Mouse (Mus musculus) adrenal gland, postnatal 14 days (tissue): ENCODE results near the gene Ddx50. TPM values are rescaled to one million over a fixed set of nuclear protein-coding genes. Genes with fewer than 3 reads are reported as not detected.
"Not testable (repeated sequence)": the region's sequence is repeated elsewhere in the genome, so short reads cannot be mapped to it uniquely, and the experiment has no call there.

Experiments
- DNase-seq: peaks from one replicate; pipeline ENCODE4 v3.0.0; 2021; ENCODE audit warnings: mixed read lengths
- microRNA-seq, 2 experiments: library from miRNA; unstranded; fragments of <30 nt; microRNA quantifications; one replicate each; pipeline ENCODE4 v1.2.0; 2021
- total RNA-seq: library from RNA; stranded (reverse); gene quantifications from 2 replicates; pipeline ENCODE4 v1.2.3, GENCODE M21; 2021

Gene Ddx50
- total RNA-seq, 1 experiment from 2014 or later = 107 TPM

- DNase-seq = no peak
Measured at GRCm38 (mm10) chr10:62601053-62601791, 49.8 kb downstream of the Ddx50 start.

- no peak for DNase-seq
Measured at GRCm38 (mm10) chr10:62600056-62600455, 51.0 kb downstream of the Ddx50 start.

- DNase-seq = not testable (repeated sequence)
Measured at GRCm38 (mm10) chr10:62599311-62599710, 51.7 kb downstream of the Ddx50 start.

GRCm38 (mm10) chr10:62592496-62592895, 58.5 kb downstream of the Ddx50 start:
- no peak for DNase-seq

- peak; percentile 92 for DNase-seq
Measured at GRCm38 (mm10) chr10:62590200-62590599, 60.8 kb downstream of the Ddx50 start.

- peak; percentile 60 for DNase-seq
Measured at GRCm38 (mm10) chr10:62588616-62589015, 62.4 kb downstream of the Ddx50 start.

- DNase-seq = no peak
Measured at GRCm38 (mm10) chr10:62583245-62583644, 67.8 kb downstream of the Ddx50 start.

- DNase-seq = no peak
Measured at GRCm38 (mm10) chr10:62582701-62583100, 68.3 kb downstream of the Ddx50 start.

GRCm38 (mm10) chr10:62582263-62582662, 68.8 kb downstream of the Ddx50 start:
- DNase-seq = no peak

- DNase-seq = not testable (repeated sequence)
Measured at GRCm38 (mm10) chr10:62579129-62579528, 71.9 kb downstream of the Ddx50 start.

GRCm38 (mm10) chr10:62578338-62579100, 72.5 kb downstream of the Ddx50 start, which contains the start of gene Kif1bp:
Gene Kif1bp, minus strand, starts transcription at chr10:62578457.
- DNase-seq = peak; percentile 99

- no peak for DNase-seq
Measured at GRCm38 (mm10) chr10:62577673-62578337, 73.2 kb downstream of the Ddx50 start.

- DNase-seq = no peak
Measured at GRCm38 (mm10) chr10:62575001-62575400, 76.0 kb downstream of the Ddx50 start.

GRCm38 (mm10) chr10:62570126-62570871, 80.7 kb downstream of the Ddx50 start:
- no peak for DNase-seq

- no peak for DNase-seq
Measured at GRCm38 (mm10) chr10:62568861-62569260, 82.2 kb downstream of the Ddx50 start.

Small RNAs within 50 kb of the gene (microRNA-seq; reads per million reads assigned to microRNA genes)
- gene Mir7215 = 0 reads per million in 2 experiments

Other genes with a start within 250 kb of the Ddx50 start
- gene Hkdc1, start 228.7 kb downstream of the Ddx50 start, total RNA-seq = not detected in 2 replicates
- 0.41 and 0.60 TPM in 2 replicates for gene 4930507D05Rik, start 201.7 kb downstream of the Ddx50 start, total RNA-seq
- gene Supv3l1, start 201.5 kb downstream of the Ddx50 start, total RNA-seq = 38.7 and 41.9 TPM in 2 replicates
- gene Vps26a, start 164.4 kb downstream of the Ddx50 start, total RNA-seq = 49.3 and 53.0 TPM in 2 replicates
- 41.1 and 64.5 TPM in 2 replicates for gene Srgn, start 123.8 kb downstream of the Ddx50 start, total RNA-seq
- 34.8 and 38.5 TPM in 2 replicates for gene Kif1bp, start 72.8 kb downstream of the Ddx50 start, total RNA-seq
- 74.2 and 78.8 TPM in 2 replicates for gene Ddx21, start 48.9 kb downstream of the Ddx50 start, total RNA-seq
- gene Stox1, start 74.9 kb upstream of the Ddx50 start, total RNA-seq = 1.2 and 1.5 TPM in 2 replicates
- 81.6 and 88.5 TPM in 2 replicates for gene Ccar1, start 141.1 kb upstream of the Ddx50 start, total RNA-seq